Mouse (Mus musculus) thymus, postnatal 14 days (tissue): ENCODE results near the gene Fam185a.

Experiments
- DNase-seq: peaks from one replicate; pipeline ENCODE4 v3.0.0; 2021

The Fam185a gene

DNA sequence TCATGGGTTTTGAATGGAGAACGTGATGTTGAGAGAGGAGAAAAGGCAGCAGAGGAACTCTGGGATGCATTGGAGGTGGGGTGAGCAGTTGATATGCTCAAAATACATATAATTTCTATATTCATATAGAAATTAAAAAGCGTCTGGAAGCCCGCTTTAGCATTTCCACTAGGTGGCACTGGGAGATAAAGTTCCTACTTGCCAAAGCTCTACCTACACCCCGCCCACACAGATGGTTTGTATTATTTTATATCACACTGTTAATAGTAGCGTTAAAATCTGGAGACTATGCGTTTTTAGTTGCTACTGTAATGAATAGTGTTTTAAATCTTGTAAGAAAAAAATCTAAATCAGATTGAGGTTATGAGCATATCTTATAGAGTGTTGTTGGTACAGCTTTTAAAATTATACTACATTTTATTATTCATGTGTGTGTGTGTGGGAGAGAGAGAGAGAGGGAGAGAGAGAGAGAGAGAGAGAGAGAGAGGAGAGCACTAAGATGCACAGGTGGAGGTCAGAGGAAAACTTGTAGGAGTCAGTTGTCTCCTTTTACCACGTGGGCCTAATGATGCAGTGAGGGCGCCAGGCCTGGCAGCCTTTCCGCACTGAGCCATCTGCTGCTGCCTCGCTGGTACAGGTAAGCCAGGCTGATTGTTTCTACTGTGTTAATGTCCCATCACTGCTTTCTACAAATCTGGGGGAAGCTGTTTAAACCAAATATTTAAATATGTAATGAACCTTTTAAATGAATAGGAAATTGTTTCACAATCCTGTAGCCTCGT lies 9.6 kb downstream of the Fam185a start:
- peak; percentile 17 for DNase-seq

DNA sequence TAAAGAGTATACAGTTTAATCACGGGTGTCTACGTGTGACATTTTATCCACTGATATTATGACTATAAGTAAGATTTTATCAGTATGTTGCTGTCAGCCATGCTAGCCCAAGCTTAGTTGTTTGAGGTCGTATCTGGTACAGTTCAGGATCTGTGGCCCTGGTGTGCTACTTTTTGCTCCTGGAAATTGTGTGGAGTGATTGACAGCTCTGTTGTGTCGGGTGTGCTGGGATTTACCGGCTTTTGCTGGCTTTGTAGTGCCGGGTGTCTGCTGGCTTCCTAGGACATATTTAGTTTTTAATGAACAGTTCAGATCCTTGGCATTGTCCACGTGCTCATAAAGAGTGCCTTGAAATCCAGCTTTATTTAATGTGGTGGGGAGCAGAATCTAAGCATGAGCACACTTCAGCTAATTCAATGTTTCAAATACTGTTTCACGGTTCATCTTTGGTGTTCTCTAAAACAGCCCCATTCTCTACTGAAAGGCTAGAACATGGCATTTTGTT lies 11.8 kb downstream of the Fam185a start:
- DNase-seq, result no peak

DNA sequence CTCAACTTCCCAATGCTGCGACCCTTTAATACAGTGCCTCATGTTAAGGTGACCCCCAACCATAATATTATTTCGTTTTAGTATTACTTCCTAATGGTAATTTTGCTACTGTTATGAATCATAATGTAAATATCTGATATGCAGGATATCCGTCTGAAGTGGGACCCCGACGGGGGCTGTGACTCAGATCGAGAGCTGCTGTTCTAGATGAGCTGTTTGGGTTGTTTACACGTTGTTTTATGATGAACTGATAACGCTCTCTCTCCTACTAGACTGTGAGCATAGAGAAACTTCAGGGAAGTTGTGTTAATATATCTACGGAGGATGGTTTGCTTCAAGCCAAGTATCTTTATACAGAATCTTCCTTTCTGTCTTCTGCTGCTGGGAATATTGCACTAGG lies 13.7 kb downstream of the Fam185a start:
- no peak for DNase-seq

DNA sequence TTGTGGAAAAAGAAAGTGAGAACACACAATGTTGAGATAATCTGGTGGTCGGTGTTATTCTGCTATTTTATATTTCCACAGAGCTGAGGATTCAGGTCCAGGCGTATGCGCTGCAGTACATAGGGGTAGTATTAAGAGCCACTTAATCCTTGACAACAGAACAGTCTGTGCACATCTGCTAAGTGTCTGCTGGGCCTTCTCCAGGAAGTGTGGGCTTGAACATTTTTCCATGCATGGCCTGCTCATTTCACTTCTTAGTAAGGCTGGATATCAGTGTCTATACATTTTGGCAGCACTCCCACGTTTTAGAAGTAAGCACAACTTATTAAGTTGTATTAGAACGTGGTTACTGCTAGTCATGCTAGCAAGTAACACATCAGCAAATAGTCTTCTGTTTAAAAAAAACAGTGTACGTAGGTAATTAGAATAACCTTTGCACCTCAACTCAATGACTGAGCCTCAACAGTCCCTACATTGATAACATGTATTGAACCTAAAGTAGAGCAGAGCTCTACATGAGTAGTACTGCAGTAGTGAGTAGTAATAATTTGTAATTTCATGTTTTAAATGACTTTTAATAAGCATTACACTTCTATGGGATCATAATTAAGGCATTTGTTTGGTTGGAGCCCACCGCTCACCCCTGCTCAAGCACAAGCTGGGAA lies 14.8 kb downstream of the Fam185a start:
- no peak for DNase-seq

DNA sequence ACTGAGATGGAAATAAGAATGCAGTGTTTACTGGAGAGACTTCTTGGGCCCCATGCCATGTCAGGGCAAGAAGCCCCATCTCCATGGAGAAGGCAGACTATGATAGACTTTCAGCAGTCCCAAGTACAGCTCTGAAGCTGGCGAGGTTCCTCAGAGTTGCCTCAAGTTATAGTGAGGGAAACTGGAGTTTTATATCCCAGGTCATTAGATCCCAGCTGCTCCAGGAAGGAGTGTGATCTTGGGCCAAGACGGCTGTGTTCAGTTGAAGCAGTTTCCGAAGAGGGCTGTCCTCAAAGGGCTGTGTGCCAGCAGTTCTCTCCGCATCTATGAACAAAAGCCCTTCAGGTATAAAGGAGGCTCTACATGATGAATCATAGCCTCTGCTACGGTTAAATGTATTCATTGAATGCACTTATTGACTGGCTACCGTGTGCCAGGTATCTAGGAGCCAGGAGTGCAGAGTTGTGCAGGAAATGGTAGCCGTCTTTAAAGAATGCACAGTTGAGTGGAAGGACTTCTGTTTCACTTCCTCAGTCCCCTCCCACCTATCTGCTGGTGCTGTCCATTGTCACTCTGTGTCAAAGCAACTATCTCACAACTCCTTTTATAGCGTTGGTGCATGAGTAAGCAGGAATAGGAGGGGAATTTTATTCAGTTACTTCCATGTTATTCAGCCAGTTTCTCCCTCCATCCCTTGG lies 16.2 kb downstream of the Fam185a start:
- DNase-seq, result no peak

DNA sequence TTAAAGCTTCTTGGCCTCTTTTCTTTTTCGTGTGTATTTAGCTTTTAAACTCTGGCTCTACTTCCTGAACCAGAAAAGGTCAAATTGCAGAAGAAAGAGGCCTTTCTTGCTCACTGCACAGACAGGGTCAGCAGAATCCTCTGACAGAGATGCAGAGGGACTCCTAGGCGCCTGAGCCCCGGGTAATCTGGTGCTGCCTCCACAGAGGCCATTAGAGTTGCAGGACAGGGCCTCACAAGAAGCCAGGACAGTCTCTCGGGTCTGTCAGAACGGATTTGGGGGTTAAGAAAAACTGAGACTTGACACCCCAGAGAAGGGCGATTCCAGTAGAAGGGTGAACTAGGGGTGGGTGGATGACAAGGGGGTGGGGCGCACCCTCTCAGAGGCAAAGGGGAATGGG lies 42.6 kb downstream of the Fam185a start:
- no peak for DNase-seq

DNA sequence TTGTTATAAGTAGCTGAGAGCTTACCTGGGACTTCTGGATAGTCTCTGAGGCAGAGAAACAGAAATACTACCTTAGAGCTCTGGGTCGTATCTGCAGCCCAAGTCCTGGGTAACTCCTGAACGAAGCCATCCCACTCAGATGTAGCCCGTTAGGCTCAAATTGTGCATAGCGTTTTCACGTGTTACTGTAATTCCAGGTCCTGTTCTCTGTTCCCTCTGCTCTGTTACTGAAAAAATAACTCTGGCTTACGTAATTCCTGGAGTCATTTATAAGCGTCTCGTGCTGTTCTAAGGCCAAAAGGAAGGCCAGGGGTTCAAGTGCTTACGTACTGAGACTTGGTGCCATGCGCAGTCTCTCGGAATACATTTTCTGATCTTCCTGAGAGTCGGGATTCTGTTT lies 43.3 kb downstream of the Fam185a start:
- no peak for DNase-seq

DNA sequence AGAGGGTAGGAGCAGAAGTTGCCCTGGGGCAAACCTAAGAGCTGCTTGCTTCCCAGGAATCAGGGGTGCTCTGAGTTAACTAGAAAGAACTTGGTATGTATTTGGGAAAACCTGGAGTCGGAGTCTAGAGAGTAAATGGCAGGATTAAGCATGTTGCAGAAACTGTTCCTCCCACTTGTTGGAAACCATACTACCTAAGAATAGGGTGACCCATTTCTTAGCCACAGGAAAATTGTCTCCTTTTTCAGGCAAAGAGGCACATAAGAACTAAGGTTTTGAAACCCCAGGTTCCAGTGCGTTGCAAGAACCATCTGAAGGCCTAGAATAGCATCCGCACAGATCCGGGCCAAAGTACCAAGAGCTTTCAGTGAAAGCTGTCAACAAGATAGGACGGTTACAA lies 53.7 kb downstream of the Fam185a start:
- no peak for DNase-seq

DNA sequence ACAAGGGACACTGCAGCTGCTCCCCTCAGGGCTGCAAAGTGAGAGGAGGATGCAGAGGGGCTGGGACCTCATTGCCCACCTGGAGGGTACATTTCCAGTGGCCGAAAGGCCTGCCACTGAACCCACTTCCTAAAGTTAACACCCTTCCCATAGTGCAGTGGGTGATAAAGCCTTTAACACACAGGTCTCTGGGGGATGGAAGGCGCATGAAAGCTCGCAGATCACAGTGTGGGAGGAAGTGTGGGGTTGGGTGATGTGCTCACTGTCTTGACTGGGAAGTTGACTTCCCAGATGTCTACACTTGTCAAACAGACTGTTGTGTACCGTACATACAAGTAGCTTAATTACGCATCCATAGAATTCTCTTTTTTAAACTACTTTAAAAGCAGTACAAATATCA lies 55.0 kb downstream of the Fam185a start:
- DNase-seq, result no peak

DNA sequence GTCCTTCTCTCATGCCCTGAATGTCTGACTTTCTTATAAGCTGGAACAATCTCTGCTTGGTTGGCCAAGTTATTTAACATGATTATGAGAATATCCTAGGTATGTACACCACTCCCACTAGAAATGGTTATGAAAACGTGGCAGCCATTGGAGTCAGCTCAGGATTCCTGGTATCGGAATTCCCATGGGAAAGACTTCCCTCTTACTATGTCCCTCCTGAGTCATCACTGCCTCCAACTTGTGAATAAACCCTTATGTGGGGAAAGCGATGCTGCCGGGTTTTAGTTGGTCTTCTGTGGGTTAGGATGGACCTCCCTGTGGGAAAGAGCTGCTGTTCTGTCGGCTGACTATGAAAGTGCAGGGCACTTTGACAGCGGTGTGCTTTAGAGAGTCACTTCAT lies 56.8 kb downstream of the Fam185a start:
- DNase-seq, result no peak

DNA sequence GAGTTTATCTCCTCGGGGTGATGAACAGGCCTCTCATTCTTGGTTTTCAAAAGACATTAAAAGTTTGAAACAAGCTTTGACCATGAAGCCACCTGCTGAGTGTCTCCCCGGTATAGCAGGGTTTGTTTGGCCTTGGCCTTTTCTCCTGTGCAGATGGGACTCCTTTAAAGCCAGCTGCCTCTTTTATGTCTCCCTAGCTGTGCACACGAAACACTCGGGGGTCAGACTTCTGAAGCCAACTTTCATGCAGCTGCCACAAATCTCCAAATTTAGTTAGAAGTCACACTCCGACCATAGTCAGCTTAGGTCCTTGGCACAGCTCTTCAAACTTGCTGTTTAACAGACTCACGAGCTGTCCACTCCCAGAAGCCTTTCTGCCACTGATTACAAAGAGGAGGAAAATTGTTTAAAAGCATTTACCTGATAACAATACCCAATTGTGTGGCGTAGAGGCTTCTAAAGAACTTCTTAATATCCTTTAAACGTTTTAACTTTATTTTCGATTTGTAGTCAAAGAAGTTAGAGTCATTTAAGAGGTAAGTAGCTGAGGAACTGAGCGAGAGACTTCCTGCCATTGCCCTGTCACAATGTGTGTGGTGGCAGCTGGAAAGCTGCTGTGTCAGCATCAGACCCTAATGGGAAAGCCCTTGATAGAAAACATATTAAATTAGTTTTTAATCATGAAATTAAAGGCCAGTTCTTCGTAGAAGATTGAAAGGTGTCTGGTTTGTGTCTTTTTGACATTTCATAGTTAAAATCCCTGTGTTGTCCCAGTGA lies 57.9 kb downstream of the Fam185a start:
- DNase-seq, result no peak

DNA sequence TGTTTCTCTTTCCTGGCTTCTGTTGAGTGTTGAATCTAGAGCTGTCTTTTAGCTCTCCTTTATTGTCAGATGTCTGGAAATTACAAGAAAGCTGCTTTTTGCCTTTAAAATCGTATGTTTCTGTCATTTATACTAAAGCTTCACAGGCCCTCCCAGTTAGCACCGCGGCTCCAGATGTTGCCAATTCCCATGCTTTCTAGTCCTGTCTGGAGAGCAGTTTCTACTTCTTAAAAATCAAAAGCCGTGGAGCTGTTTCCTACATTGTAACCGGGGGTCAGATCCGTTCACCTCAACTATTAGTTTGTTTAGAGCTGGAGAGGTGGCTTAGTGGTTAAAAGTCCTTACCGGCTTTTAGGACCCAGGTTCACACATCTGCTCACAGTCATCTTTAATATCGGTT lies 58.5 kb downstream of the Fam185a start:
- DNase-seq, result no peak

DNA sequence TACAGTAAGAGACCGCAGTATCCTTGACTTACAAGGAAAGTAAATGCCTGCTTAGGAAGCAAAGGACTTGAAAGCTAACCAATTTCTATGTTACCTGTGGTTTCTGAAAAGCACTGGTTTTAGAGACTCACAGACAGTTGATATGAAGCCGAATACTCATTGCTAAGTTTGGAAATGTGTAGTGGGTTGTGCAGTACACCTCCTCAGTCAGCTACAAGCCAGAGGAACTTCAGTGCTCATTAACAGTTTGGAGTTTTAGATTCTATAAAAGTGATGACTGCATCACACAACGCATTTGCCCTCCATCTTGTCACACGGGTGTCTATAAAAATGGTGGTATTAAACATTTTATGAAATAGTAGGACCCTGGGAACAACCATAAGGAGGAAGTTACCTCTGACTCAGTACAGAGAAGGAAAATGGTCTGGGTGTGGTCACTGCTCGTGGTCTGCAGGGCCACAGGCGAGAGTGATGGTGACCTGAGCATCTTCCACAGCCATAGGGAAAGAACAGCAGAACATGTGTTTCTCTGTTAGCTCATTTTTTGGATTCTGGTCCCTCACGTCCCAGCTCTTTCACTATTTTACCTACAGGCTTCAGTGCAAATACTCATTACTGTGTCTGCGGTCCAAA lies 60.6 kb downstream of the Fam185a start:
- DNase-seq, result no peak

DNA sequence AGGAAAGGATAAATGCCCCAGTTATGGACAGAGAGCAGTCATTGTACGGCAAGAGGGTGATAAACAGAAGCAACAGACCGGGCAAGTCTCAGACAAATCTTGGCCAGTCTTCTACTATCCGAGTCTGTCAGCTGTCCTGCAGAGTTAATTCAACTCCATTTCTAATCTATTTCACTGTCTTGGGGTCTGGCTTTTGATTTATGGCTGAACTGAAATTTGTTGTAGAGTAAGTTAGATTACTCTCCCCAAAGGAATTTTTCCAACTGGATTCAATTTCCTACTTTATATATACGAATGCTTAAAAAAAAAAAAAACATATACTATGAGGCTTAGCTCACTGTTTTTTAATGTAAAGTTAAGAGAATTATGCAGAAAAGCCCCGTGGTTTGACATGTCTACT lies 62.0 kb downstream of the Fam185a start:
- no peak for DNase-seq

DNA sequence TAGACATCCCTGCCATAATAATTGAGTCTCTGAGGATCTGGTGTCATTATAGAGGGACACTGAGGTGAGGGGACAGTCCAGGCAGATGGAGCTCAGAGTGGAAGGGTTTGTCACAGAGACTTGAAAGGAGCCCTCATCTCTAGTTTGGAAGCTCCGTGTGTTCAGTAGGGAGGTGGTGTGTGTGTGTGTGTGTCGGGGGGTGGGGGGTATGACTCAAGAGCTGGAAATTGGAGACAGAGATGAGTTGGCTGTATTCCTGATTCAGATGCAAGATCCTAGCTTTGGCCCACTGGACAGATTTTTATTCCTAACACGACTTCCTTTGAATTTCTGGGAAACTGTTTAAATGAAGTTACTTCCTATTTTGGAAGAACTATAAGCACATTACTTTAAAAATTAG lies 62.5 kb downstream of the Fam185a start:
- DNase-seq, result no peak

DNA sequence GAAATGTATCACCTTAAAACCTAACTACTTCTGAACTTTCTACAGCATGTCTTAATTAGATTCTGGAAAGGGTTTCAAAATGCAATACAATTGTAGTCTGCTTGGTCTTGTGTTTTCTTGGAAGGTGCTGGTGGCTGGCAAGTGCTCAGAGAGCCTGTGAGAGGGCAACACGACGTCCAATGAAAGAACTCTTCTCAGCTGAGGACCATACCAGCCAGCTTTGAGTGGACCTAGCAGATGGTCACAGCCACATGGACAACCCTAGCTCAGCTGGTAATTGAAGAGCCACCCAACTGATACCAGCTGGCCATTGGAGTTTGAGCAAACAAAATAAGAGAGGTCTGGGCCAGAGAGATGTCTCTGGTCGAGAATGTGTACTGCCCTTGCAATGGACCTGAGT lies 63.0 kb downstream of the Fam185a start:
- no peak for DNase-seq

DNA sequence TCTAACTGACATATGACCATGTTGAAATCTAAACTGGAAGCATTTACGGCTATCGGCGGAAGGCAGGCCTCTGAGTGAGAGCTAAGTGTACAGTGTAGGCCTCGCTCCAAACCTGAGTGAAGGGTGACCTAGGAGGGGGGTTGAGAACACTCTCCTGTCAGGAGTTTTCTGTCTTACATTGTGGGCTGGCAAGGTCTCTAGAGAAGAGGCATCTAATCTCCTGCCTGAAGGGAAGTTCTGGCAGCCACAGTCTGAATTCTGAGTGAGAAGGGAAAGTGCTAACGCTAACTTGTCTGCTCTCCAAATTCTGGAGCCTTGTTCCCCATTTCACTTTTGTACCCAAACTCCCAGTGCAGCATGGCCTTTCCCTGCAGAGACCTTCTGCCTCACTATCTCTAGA lies 63.7 kb downstream of the Fam185a start:
- DNase-seq, result no peak

DNA sequence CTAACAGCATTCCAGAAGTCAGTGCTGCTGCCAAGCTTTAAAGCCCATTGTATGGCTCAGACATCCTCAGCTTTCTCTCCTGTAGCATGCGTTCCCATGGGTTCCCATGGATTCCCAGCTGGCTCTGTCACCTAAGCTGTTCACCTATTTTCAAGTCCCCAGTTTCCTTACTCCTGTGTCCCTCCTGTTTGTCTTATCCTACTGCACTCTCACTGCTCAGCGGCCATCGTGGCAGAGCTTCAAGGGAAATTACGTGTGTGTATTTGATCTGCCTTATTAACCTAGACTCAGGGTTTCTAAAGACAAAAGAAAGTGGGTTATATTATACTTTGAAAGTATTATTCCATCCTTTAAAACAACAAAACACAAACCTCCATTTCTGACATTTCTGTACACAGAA lies 64.4 kb downstream of the Fam185a start:
- DNase-seq, result no peak

DNA sequence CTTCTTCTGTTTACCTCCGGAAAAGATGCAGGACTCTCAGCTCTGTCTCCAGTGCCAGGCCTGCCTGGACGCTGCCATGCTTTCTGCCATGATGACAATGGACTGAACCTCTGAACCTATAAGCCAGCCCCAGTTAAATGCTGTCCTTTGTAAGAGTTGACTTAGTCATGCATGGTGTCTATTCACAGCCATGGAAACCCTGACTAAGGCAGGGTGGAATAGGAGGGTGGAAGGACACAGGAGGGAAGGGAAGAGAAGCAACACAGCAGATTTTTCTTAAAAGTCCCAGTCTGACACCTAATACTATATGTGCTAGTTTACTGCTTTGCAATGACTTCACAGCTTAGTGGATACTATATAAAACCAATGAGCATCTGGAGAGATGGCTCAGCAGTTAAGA lies 66.7 kb downstream of the Fam185a start:
- no peak for DNase-seq

DNA sequence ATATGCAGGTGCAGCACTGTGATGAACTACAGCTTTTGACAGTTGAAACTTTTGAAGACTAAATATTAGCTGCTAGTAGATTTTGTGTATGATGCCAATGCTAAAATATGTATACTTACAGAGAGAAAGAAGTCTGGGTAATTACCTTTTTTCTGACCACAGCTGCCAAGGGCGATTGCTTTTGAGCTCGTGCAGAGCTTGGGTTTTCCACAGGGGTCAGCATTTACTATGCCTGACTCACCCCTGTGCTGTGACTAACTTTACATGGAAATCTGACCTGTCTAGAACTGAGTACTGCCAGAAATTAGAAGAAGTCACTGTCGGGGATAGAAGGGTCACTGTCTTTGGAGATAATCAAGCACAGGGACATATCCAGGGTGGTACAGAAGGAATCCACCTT lies 67.5 kb downstream of the Fam185a start:
- DNase-seq, result no peak

DNA sequence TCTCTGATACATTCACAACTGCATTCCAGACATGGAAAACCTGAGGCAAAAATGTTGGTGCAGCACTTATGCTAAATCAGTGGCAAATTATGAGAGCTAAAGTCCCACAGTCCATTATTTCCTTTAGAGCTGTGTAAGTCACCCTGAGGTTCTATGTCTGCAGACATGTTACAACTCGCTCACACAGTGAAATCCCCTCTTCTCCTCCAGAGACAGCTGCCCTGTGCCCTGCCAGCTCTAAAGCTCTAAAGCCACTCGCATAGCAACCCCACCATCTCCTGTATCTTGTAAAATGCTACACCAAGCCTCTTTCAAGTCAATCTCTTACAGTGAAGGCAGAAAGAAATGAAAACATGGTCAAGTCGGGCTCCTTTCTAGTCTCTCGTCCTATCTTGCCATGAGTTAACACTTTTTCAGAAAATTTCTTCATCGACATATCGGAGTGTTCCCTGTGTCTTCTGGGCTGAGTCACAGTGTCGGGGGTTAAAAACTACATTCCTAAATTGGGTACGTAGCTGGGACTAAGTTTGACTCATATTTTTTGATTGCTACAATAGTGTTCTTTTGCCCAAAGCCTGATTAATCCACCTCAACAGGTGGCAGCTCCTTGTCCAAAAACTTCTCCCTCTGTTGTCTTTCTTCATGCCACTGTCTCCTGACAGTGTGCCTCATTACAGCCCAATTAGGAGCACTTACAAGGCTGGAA lies 68.7 kb downstream of the Fam185a start:
- DNase-seq, result no peak

DNA sequence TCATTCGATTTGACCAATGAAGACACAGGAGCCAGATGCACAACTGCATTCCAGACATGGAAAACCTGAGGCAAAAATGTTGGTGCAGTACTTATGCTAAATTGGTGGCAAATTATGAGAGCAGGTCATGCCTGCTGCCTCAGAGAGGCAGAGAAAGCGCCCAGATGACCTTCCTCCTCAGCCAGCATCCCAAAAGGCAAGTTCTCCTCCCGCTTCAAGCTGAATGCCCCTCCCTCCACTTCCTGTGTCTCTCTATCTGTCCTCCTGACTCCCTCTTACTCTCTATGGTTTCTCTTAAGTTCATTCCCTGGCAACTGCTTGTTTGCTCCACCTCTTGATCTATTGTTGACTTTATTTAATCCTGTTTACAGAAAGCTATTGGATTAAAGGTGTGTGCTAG lies 70.0 kb downstream of the Fam185a start:
- DNase-seq, result no peak
